Mouse (Mus musculus) monocyte, adult 59 days (primary cell): ENCODE data around the gene Zfp141. TPM values are rescaled to one million over a fixed set of nuclear protein-coding genes. Genes with fewer than 3 reads are reported as not detected.

Experiments used
- total RNA-seq, 2 experiments: library from RNA; stranded (reverse); gene quantifications; one replicate each; pipeline ENCODE4 v1.2.4; 2023

Zfp141 gene
- total RNA-seq: 10 to 100 TPM in 1 of 2 experiments, 1 to 10 TPM in 1; 7.9 to 10.0 TPM

DNA sequence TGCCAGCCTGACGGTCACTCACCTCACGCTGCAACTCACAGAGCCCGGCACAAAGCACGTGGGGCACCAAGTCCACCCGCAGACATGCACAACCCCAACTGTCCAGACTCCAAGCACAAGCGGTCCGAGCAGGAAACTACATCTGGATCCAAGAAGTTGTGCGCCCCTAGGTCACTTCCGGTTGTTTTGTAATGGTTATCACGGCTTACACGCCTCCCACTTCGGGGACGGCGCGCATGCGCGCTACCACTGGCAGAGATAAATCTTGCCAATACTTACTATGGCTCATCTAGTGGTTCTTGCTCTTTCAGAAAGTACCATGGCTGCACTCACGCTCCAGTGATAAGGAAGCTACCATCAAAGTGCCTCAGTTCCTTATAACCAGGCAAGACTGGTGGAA, at the start of gene Zfp141:
Zfp141 (minus strand) TSS at position 153 of the 400 bp plus-strand sequence.

DNA sequence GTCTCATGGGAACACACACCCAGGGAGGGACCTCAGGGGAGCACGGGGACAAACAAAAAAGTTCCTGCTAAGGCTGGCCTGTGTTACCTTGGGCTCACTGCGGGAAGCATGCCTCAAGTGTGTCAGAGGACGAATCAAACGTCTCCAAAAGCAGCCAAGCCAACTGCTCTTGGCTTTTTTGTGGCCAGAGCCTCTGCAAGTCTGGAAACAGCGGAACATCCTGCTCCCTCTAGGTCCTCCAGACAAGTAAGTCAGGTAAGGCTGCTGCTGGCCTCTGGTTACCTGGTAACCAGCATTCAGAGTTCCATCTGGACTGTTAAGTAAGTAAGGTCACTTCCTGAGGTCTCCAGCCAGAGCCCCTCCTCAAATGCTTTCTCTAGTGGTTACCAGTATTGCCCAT, 57.7 kb downstream of the Zfp141 start, which contains the start of gene 4933421I07Rik:
4933421I07Rik (minus strand) TSS at position 271 of the 400 bp plus-strand sequence.

Other genes starting within 250 kb of the Zfp141 start
- not detected for gene Vmn2r61, start 245.7 kb downstream of the Zfp141 start, total RNA-seq
- gene 4933421I07Rik, start 57.6 kb downstream of the Zfp141 start, total RNA-seq: not detected
- gene Gm21028, start 72.8 kb upstream of the Zfp141 start, total RNA-seq: not detected
- gene Zfp977, start 86.8 kb upstream of the Zfp141 start, total RNA-seq: not detected
- under 1 TPM; 0.45 to 0.55 TPM for gene Zfp976, start 136.8 kb upstream of the Zfp141 start, total RNA-seq
- 1 to 10 TPM; 1.7 to 2.3 TPM for gene Zfp975, start 187.0 kb upstream of the Zfp141 start, total RNA-seq
- not detected for gene Gm17067, start 221.3 kb upstream of the Zfp141 start, total RNA-seq